Mouse (Mus musculus) megakaryocyte, embryonic 14.5 days (primary cell): ENCODE measurements at regions not wholly inside any gene's neighbourhood (a gene's known extent, or its start where the extent isn't known, plus 50 kb on each side); places are given as distances from the start of the nearest gene placed in this dataset.

Experiments
- FLI1 ChIP-seq: IDR thresholded peaks from 2 replicates; pipeline ENCODE4 v1.6.1; 2012; ENCODE audit warnings: low read length, inconsistent platforms, mixed read lengths
- GATA1 ChIP-seq: IDR thresholded peaks from 3 replicates; pipeline ENCODE4 v1.6.1; 2012; ENCODE audit warnings: mixed read lengths, low read length, inconsistent platforms, borderline replicate concordance

DNA sequence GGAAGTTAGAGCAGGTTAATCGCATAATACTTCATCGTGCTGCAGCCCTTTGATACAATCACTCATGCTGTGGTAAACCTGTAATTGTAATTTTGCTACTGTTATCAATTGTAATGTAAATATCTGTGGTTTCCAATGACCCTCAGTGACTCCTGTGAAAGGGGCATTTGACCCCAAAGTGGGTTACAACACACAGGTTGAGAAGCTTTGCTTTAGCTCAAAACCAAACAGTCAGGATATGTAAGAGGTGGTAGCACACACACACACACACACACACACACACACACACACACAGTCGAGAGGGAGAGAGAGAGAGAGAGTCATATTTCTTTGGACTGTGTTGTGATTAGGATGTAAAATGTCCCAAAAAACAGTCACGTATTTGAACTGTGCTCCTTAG lies 112.0 kb downstream of the H60c start:
- TF ChIP-seq GATA1 (no peak), FLI1 (no peak)
